Mouse (Mus musculus): ENCODE measurements around the gene Ugt1a6a. TPM values are rescaled to one million over a fixed set of nuclear protein-coding genes. Genes with fewer than 3 reads are reported as not detected.
A peak's percentile ranks its signal among the peaks of the same experiment; 100 is the strongest.

Gene Ugt1a6a
- total RNA-seq, 2 experiments from 2014 or later = 0.46 TPM; not detected in 1

DNA sequence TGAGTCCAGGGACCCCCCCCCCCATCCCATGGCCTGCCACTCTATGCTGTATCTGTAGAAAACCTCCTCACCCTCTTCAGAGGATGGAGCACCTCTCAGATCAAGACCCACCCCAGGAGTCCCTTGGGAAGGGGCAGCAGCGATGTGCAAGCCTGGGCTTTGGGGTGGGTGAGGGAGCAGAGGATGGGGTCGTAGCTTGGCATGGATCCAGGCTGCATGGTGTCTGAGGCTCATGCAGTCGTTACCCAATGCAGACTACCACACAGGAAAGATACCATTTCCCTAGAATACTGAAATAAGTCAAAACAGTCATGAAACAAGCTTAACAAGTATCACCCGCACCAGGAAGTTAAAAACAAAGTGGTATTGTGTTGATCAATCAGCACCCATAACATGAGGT, 114.0 kb downstream of the Ugt1a6a start:
- no peak for DNase-seq (ENCODE audit: low spot score in 2 of 2)

DNA sequence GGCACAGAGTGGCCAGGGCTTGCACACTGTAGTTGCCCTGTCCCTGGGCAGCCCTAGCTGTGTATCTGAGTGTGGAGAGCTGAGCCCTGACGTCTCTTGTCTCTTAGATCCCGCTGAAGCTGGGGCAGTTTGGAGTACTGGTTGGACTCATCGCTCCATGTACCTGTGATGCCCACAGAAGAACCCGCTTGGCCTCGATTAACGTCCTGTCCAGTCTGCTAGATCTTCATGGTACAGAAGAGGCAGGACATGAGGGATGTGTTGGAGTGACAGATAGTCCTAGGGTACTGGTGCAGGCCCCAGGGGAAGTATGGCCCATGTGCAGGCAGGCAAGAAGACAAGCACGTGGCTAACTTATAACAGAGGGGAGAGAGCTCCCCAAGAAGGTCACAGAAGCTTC, 115.0 kb downstream of the Ugt1a6a start:
- no peak for DNase-seq (ENCODE audit: low spot score in 2 of 2)

DNA sequence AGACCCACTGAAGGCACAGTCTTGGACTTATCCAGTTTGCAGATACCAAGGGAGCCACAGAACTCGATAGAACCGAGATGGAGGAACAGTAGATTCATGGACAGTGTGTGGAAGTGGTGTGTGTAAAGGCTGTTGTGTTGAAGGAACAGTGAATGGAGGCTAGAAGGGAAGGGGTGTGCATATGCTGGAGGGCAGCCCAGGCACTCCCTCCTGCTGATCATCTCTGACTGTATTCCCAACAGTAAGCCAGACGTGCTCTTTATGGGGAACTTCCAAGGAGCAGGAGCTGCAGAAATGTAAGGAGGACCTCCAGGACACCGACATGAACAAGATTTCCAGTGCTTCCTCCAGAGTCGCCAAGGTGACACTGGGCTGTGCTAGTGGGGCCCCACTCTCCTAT, 115.4 kb downstream of the Ugt1a6a start:
- DNase-seq (ENCODE audit: low spot score in 2 of 2) = no peak

DNA sequence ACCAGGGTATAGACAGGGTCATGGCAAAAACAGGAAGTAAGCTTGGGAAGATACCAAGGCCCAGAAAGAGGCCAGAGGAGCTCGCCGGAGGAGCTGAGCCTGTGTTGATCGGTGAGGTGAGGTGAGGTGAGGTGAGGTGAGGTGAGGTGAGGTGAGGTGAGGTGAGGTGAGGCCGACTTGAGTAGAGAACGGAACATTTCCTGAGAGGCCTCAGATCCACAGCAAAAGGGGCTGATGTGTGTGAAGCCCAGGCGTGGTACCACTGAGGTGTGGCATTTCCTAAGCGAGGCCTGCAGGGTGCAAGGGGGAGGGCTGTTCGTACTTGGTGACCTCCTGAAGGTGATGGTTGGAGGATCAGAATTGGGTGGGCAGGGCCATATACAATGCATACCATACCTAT, 118.5 kb downstream of the Ugt1a6a start:
- no peak for DNase-seq (ENCODE audit: low spot score in 2 of 2)

DNA sequence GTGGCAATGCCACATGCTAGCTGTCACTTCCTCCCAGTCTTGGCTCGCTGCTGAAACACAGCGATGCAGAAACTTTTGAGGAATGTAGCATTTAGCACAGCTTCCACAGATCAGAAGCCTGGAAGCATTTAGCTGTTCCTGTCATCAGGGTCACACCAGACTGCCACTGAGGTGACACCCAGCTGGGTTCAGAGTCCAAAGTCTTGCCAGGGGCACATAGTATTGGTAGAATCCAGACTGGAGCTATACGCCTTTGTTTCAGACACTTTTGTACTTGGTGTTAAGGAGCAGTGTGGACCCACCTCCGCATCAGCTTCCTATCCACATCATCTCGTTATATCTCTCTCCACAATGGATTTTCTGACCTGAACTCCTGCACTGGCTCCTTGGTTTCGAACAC, 118.9 kb downstream of the Ugt1a6a start:
- no peak for DNase-seq (ENCODE audit: low spot score in 2 of 2)

DNA sequence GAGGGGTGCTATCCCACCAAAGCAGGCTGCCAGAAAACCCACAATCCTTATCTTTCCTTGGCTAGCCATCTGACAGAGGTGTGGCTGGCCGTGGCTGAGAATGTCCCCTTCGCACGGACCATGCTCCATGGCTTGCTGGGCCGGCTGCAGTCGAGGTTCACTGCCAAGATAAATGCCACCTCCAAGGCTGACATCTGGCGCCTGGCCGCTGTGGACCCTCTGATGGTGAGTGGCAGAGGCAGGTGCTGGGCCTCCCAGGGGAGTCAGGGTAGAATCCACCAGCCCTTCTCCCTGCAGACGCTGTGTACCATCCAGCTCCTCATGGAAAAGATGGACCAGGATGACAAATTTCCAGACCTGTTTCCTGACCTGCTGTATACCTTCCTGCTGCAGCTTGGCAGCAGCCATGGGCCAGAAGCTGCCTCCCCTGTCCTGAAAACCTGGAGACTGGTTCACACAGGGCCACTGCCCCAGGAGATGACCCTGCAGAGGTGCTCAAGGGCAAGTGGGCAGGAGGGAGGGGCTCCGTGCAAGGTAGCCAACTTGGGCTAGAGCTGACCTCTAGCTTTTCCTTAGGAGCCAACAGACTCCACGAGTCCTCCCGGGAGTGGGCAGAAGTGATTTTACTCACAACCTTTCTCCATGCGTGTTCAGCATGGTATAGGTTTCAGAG, 120.3 kb downstream of the Ugt1a6a start:
- peak in 1 of 2 experiments; percentile 49 for DNase-seq (ENCODE audit: low spot score in 2 of 2)

DNA sequence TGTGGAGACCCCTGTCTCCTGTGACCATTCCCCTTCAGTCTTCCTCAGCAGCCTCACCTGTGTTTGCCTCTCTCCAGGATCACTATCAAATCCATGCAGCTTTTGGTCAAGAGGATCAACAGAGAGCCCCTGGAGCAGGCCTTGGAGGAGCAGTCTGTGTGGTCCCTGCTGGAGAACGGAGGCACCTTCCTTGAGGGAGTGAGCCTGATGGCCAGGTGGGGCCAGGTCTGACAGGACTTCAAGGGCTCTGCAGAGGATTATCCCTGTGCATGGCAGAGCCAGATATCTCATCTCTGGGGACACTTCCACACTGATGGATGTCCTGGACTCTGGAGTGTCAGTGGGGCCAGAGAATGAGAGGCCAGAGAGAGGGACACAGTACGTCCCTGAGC, 120.9 kb downstream of the Ugt1a6a start:
- DNase-seq (ENCODE audit: low spot score in 2 of 2) = no peak

DNA sequence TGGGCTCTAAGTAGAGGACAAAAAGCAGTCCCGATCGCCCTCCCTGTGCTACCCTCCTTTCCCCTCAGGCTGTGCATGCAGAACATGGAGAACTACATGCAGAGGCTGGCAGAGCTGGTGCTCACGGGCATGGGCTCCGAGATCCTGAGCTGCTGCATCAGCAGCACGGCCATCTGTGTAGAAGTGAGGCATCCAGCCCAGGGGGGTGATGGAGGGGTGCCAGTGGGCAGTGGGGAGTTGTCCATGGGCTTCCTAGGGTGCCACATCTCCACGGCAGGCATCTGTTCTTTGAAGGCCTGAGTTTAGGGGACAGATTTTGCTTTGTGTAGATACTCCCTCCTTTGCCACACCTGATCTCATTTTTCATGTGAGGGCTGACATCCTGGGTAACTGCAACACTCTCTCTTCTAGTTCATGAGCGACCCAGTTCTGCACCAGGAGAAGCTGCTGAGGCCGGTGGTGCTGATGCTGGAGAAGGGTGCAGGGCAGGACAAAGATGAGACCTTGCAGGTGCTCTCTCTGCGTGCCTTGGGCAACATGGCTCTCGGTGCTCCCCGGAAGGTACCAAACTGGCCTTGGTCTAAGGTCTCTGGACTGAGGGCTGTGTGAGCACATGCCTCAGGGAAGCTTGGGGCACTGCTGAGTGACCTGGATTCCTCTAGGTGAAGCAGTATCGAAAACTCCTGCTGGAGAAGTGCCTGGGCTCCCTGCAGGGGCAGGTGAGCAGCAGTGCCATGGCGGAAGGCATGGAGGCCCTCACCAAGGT, 121.6 kb downstream of the Ugt1a6a start:
- DNase-seq (ENCODE audit: low spot score in 2 of 2) = peak; percentile 76 to 77

DNA sequence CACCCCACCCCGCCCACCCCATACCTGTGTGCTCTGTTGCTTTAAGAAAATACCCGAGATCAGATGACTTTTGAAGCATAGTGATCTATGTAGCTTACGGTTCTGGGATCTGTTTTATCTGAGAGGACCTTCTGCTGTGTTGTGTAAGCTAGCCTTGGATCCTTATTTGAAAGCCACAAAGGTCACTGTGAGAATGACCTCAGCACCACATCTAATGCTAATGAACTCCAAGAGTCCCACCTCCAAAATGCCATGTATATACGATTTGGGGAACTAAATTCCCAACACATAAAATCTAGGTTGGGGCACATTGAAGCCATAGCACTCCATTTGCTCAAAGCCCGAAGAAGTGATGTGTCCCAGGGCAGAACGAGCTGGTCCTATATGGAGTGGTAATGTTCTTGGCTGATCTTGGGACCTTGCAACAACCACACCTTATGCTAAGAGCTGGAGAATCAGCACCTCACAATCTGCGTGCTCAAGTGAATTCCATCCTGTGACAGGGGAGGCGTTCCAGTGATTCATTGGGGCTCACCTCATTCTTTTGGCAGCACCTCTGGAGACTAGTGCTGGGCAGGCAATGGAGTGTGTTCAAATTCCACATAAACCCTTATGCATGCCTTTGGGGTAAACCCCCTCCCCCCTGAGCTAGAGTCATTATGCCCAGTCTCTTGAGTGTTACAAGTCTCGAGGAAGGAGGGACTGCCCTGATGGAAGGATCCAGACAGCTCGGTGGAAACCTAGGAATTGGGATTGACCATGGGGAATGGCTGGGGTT, 122.5 kb downstream of the Ugt1a6a start:
- DNase-seq (ENCODE audit: low spot score in 2 of 2) = no peak

DNA sequence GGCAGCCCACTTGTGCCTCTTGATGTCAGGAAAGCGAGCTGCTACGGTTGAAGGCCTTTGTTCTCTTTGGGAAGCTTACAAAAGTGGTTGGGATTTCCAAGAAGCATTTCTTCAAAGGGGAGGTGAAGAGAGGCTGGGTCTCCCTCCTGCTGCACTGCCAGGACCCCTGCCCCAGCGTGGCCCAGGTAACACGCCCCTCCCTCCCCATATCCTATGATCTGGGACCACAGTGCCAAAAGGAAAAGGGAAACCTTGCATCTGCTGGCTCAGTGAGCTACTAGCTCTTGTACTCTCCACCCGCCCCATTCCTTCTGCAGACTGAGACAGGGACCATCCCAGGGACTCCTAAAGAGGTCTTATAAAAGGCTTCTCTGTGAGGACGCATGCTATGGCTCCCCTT, 123.1 kb downstream of the Ugt1a6a start:
- DNase-seq (ENCODE audit: low spot score in 2 of 2) = no peak

DNA sequence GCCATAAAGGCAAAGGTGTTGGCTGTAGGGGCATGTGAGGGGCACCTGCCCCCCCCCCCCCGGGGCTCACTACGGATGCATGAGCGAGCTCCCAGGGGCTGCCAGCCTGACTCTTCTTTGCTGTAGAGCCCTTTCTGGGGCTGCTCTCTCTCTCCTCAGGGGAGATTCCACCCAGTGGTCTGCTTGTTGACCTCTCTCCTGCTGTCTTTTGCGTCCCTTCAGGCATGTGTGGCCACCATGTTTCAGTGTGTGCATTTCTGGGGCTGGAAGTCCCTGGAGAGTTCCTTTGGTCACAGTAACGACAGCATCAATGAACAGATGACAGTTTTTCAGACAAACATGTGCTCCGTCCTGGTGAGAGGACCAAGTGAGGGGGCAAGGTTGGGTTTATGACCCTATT, 123.8 kb downstream of the Ugt1a6a start:
- DNase-seq (ENCODE audit: low spot score in 2 of 2) = no peak

DNA sequence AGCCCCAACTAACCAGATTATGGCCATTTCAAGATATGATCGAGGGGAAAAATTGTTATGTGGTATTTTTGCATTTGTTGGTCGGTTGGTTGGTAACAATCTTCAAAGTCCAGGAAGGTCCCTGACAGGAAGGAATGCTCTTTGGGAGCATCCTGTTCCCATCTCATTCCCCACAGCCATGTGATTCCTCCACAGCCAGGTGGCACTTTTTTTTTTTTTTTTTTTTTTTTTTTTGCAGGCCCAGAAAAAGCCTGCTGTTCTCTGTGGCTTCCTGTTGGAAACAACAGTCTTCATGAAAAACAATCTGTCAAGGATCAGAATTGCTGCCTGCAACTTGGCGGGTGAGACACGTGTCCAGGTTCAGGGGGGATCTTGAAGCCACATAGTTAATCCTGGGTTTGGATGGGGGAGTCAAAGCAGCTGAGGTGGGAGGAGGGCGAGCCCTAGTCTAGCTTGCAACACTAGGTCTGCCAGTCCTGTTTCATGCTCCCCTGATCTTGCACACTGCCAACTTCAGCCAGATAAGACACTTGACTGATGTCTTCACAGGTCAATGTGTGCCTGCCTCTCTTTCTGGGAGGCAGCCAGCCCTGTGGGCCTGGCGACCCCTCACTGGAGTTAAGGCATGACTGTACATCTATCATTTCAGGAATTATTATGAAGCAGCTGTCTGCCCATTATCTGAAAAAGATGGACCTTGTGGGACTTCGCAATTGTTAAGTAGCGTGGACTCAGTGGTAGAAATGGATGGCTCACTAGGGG, 124.5 kb downstream of the Ugt1a6a start:
- DNase-seq (ENCODE audit: low spot score in 2 of 2) = peak; percentile 66 to 68

DNA sequence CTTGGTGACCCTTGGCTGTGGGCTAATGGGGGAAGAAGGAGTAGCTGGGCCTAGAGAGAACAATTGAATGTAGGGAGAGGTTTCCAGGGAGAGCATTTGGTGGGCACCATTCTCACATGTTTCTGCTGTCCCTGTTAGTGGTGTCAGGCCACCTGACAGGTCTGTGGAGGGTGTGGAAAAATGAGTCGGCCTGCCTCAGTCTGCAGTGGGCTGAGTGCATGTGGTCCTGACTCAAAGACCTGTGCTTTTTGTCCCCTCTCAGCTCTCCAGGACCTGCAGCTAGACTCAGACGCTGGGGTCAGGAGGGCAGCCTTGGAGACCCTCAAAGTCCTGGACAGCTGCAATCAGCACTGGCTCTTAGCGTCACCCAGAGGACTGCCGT, 125.0 kb downstream of the Ugt1a6a start:
- peak in 1 of 2 experiments; percentile 52 for DNase-seq (ENCODE audit: low spot score in 2 of 2)

DNA sequence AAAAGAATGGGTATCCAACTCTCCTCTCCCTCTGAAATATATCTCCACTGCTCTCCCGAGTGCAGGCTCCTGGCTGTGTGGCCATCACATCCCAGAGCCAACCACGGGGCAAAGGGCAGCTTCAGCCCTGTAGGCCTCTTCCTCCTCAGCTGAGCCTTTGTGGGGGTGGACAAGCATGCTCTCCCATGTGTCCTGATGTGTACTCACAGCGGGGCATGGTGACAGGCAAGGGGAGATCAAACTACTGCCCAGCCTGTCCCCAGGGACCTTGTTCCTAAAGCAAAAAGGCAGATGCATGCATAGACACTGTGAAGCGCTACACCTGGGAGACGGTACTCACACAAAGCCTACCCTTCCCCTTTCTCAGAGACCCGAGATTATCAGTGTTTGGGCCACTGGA, 125.5 kb downstream of the Ugt1a6a start:
- DNase-seq (ENCODE audit: low spot score in 2 of 2) = peak in 1 of 2 experiments; percentile 64

DNA sequence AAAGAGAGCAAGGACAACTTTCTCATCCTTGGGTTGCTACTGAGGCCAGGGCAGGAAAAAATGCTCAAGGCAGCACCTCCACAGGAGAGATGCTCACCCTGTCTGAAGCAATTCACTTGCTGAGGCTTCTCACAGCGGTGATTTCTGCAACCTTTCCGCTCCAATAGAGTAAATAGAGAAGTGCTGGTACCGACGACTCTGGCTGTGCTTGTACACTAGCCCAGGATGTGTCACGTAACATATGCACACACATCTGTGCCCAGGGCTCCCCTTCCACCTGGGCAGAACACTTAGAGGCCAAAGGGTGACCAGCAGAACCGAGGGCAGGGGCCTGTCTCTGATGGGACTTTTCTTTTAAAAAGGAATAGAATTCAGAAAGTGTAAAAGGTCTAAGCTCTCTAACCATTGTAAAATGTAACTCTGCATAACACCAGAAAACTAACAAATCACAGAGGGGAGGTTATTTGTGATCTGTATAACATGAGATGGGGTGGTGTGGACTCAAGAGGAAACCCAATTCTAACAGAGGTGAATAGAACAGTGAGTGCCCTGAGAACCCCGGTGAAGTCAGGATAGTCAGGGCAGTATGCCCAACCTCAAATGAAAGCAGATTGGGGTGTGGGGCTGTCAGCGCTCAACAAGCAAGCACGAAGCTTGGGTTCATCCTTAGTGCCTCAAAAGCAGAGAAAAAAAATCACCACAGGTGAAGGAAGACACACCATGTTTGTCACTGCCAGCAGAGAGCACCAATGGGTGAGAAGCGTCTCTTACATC, 126.2 kb downstream of the Ugt1a6a start:
- no peak for DNase-seq (ENCODE audit: low spot score in 2 of 2)

DNA sequence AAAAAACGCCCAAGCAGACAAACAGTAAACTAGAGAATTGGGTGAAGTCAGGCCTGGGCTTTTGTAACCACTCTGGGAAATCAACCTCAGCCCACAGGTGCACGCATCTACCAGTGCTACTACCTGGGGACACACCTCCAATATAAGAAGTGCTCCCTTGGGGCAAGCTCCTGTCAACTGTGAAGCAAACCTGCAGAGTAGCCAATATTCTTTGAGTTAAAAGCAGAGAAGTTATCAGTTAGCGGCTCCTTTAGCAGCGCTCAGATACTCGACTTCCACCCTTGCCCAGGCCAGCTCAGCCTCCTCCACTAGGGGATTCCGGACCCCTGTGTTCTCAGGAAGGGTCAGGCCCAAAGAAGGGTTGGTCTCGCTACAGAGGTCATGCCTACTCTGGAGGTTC, 127.1 kb downstream of the Ugt1a6a start:
- DNase-seq (ENCODE audit: low spot score in 2 of 2) = no peak

DNA sequence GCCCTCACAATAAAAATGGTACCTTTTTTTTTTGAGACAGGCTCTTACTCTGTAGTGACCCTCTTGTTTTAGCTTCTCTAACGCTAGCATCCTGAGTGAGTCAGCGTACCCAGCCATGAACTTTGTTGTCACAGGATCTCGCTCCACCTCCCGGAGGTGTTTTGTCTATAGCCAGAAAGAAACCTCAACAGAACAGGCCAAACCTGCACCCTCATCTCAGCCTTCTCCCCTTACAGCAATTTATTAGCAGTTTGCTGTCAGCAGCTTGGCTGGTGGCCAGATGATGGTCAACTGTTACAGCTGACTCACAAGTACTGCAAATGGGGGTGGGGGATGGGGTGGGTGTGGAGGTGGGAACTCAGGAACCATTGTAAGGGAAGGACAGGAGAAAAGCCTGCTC, 127.6 kb downstream of the Ugt1a6a start:
- DNase-seq (ENCODE audit: low spot score in 2 of 2) = peak; percentile 69 to 72

DNA sequence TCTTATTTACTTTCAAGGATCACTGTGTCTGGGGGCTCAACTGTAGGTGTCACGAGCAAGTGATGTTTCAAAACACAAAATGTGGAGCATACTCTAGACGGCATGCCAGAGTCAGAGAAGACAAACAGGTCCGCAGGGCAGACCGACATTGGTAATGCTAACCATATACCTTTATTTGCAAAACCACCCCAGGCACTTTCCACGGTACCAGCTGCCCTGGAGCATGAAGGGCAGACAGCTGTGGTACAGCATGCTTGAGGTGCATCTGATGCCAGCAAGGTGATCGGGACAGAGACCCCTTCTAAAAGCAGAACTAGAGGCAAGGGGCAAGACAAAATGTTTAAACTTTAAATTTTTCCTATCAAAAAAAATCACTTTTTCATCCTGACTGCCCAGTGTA, 128.4 kb downstream of the Ugt1a6a start:
- DNase-seq (ENCODE audit: low spot score in 2 of 2) = no peak

DNA sequence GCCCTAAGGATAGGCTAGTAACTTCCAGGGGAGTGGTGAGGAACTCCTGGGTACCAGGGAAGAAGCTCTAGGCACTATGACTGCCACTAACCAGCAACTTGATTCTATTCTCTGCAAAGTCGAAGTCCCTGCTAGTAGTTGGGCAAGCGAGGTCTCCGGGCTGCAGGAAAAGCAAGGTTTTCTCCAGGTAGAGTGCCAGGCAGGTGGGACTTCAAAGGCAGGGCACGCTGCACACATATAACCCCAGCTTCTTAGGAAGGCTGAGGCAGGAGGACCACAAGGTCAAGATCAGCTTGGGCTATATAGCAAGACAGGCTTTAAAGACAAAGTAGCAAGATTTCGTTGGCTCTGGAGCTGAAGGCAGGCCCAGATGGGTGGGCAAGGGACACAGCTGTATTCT, 129.2 kb downstream of the Ugt1a6a start:
- DNase-seq (ENCODE audit: low spot score in 2 of 2) = no peak

DNA sequence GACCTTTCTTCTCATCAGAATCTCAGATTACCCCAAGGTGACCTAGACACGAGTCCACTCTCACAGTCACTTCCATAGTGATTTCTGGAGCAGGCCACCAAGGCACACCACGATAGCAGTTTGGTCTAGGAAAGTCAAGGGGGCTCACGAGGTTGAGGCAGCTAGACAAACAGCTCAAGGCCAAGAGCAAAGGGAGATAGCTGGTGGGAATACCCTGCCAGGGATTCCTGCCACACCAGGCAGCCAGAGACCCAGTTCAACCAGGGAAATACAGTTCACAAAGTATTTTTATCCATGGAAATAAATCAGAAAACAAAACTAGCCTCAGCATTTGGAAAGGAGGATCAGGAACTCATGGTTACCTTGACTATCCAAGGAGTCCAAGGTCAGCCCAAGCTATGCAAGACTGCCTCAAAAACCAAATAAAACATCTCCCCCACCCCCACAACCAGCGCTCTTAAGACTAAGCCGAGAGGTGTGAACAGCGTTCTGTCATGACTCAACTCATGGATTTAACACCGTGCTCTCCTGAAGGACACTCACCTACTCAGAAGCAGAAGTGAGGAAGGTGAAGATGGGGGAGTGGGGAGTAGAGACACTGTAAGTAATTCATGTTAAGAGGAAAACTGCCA, 129.7 kb downstream of the Ugt1a6a start:
- DNase-seq (ENCODE audit: low spot score in 2 of 2) = no peak
